Mouse (Mus musculus): Measurements from ENCODE around the gene Gm11569. TPM values are rescaled to one million over a fixed set of nuclear protein-coding genes. Genes with fewer than 3 reads are reported as not detected.
"Not testable (repeated sequence)": the region's sequence is repeated elsewhere in the genome, so short reads cannot be mapped to it uniquely, and the experiment has no call there.

The Gm11569 gene
- polyA plus RNA-seq (2014; fragmentation: Nextera tagmentation; extraction: Ambion mirVana), result not detected in 2 replicates

DNA sequence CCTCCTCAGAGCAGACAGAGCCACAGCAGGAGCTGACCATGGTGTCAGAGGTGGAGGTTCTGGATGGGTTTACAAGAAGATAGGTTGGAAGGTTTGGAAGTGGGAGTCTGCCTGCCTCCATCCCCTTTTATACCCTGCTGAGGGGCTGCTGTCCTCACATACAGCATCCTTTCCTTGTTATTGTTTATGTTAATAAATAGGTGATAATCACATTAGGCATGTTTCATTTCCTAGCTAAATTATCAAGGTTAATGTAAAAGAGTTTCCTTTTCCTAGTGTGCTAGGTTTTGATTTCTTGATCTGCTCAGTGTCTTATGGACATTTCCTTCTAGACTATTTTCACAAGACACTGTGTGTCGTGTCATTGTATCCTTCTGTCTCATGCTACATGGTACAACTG is at the start of gene Gm11569:
Gm11569 (minus strand) TSS at position 101 of the 400 bp plus-strand sequence.
- H3K9me3 ChIP-seq (ENCODE audit: control insufficient read depth, low read length); ATAC-seq (ENCODE audit: insufficient read depth, low FRiP score, low TSS enrichment); DNase-seq (ENCODE audit: low spot score); H3K4me1 ChIP-seq (ENCODE audit: control insufficient read depth, insufficient read depth, low read length); H3K4me3 ChIP-seq (ENCODE audit: low read depth, low read length); H3K27me3 ChIP-seq (ENCODE audit: control insufficient read depth, insufficient read depth, low read length); H3K9ac ChIP-seq (ENCODE audit: low read length); H3K27ac ChIP-seq (ENCODE audit: low read depth, low read length); H3K36me3 ChIP-seq (ENCODE audit: control insufficient read depth, insufficient read depth, low read length); H3K4me2 ChIP-seq (ENCODE audit: low read depth): not testable (repeated sequence)
- no CpG with 5 or more reads among the region's 1 CpGs for WGBS

DNA sequence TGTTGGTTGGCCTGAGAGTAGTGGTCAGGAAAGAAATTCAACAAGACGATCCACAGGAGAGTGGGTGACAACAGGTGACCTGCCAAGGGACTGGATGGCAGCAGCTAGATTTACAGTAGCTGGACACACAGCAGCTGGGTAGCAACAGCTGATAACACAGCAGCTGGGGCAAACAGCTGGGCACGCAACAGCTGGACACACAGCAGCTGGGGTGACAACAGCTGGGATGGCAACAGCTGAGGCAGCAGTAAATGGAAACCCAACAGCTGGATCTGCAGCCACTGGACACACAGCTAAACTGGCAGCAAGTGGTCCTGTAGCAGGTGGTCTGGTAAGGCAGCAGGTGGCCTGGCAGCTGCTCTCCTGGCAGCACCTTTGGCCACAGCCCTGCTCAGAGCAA is 48.0 kb upstream of the Gm11569 start:
- Histone ChIP-seq H3K27ac (ENCODE audit: low read depth, low read length) (no peak overlapping the region), H3K9me3 (ENCODE audit: control insufficient read depth, low read length) (no peaks in the 10 kb centered on the region), H3K4me1 (ENCODE audit: control insufficient read depth, insufficient read depth, low read length) (no peaks in the 10 kb centered on the region), H3K4me3 (ENCODE audit: low read depth, low read length) (no peak overlapping the region), H3K36me3 (ENCODE audit: control insufficient read depth, insufficient read depth, low read length) (no peaks in the 10 kb centered on the region), H3K27me3 (ENCODE audit: control insufficient read depth, insufficient read depth, low read length) (no peaks in the 10 kb centered on the region), H3K4me2 (ENCODE audit: low read depth) (no peak overlapping the region), H3K9ac (ENCODE audit: low read length) (no peak overlapping the region)
- no peak for ATAC-seq (ENCODE audit: insufficient read depth, low FRiP score, low TSS enrichment)
- WGBS, result 90% methylated on average over 2 of the region's 2 CpGs
- no peak for DNase-seq (ENCODE audit: low spot score)

DNA sequence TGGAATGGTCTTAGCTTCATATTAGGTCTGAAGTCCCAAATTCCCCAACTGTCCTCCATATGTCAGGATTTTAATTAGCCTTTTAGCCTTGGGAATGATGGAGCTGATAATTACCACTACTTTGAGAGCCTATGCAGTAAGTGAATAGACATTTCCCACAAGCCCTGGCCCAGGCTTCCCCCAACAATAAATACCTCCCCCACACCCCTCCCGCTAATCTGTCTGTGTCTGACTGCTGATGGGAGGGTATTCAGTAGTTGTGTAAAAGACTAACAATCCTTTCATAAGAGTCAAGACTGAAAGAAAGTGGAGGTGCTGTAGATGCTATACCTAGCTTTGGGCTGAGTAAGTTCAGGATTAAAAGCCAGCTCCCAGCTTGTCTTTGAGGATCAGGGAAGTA is 43.5 kb upstream of the Gm11569 start:
- Histone ChIP-seq H3K27me3 (ENCODE audit: control insufficient read depth, insufficient read depth, low read length) (no peaks in the 10 kb centered on the region), H3K4me2 (ENCODE audit: low read depth) (no peak overlapping the region), H3K4me3 (ENCODE audit: low read depth, low read length) (no peak overlapping the region), H3K9ac (ENCODE audit: low read length) (no peak overlapping the region), H3K36me3 (ENCODE audit: control insufficient read depth, insufficient read depth, low read length) (no peaks in the 10 kb centered on the region), H3K9me3 (ENCODE audit: control insufficient read depth, low read length) (no peaks in the 10 kb centered on the region), H3K27ac (ENCODE audit: low read depth, low read length) (no peak overlapping the region), H3K4me1 (ENCODE audit: control insufficient read depth, insufficient read depth, low read length) (no peaks in the 10 kb centered on the region)
- WGBS, result 61% methylated on average over 1 of the region's 1 CpGs
- DNase-seq (ENCODE audit: low spot score) (no peak), ATAC-seq (ENCODE audit: insufficient read depth, low FRiP score, low TSS enrichment) (no peak)

DNA sequence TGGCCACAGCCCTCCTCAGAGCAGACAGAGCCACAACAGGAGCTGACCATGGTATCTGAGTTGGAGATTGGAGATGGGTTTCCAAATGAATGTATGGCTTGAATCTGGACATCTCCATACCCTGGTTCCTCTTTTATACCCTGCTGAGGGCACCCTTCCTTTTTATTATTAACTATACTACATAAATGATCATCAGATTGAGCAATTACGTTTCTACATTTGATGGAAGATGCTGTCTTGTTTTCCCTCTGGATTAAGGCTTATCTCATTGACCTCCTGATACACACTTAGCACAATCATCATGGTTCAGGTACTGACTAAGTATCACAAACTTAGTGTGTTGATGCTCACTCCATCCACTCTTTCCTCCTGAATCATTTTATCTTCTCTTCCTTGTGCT is 39.2 kb upstream of the Gm11569 start, which contains the start of gene 2300003K06Rik:
2300003K06Rik (minus strand) TSS at position 101 of the 400 bp plus-strand sequence.
- no peak within 1 kb of the TSS for H3K27ac ChIP-seq (ENCODE audit: low read depth, low read length)
- no peak within 1 kb of the TSS for H3K4me2 ChIP-seq (ENCODE audit: low read depth)
- no peak within 1 kb of the TSS for H3K9ac ChIP-seq (ENCODE audit: low read length)
- no peaks in the 10 kb centered on the region for H3K36me3 ChIP-seq (ENCODE audit: control insufficient read depth, insufficient read depth, low read length)
- 75% methylated on average over 1 of the region's 1 CpGs for WGBS
- DNase-seq (ENCODE audit: low spot score) (no peak), ATAC-seq (ENCODE audit: insufficient read depth, low FRiP score, low TSS enrichment) (no peak)
- H3K9me3 ChIP-seq (ENCODE audit: control insufficient read depth, low read length), result no peaks in the 10 kb centered on the region
- H3K4me3 ChIP-seq (ENCODE audit: low read depth, low read length), result no peak within 1 kb of the TSS
- H3K27me3 ChIP-seq (ENCODE audit: control insufficient read depth, insufficient read depth, low read length), result no peaks in the 10 kb centered on the region
- H3K4me1 ChIP-seq (ENCODE audit: control insufficient read depth, insufficient read depth, low read length), result no peaks in the 10 kb centered on the region

DNA sequence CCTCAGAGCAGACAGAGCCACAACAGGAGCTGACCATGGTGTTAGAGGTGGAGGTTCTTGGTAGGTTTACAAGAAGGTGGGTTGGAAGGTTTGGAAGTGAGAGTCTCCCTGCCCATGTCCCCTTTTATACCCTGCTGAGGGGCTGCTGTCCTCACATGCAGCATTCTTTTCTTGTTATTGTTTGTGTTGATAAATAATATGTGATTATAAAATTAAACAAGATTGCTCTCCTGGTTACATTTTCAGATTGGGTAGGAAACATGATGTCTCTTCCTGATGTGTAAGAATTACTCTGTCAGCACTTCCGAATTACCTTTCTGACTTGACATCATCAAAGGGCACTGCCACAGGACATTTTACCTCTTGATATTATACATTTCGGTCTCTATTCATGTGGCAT is 16.8 kb upstream of the Gm11569 start, which contains the start of gene Gm11564:
Gm11564 (minus strand) TSS at position 101 of the 400 bp plus-strand sequence.
- not testable (repeated sequence) for H3K4me1 ChIP-seq (ENCODE audit: control insufficient read depth, insufficient read depth, low read length); H3K4me2 ChIP-seq (ENCODE audit: low read depth); H3K9ac ChIP-seq (ENCODE audit: low read length); H3K9me3 ChIP-seq (ENCODE audit: control insufficient read depth, low read length); H3K4me3 ChIP-seq (ENCODE audit: low read depth, low read length); H3K36me3 ChIP-seq (ENCODE audit: control insufficient read depth, insufficient read depth, low read length); H3K27me3 ChIP-seq (ENCODE audit: control insufficient read depth, insufficient read depth, low read length); DNase-seq (ENCODE audit: low spot score); H3K27ac ChIP-seq (ENCODE audit: low read depth, low read length); ATAC-seq (ENCODE audit: insufficient read depth, low FRiP score, low TSS enrichment)
- WGBS, result 94% methylated on average over 2 of the region's 2 CpGs

DNA sequence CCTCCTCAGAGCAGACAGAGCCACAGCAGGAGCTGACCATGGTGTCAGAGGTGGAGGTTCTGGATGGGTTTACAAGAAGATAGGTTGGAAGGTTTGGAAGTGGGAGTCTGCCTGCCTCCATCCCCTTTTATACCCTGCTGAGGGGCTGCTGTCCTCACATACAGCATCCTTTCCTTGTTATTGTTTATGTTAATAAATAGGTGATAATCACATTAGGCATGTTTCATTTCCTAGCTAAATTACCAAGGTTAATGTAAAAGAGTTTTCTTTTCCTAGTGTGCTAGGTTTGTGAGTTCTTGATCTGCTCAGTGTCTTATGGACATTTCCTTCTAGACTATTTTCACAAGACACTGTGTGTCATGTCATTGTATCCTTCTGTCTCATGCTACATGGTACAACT is 11.1 kb upstream of the Gm11569 start, which contains the start of gene Krtap4-13:
Krtap4-13 (minus strand) TSS at position 101 of the 400 bp plus-strand sequence.
- H3K4me3 ChIP-seq (ENCODE audit: low read depth, low read length); H3K4me1 ChIP-seq (ENCODE audit: control insufficient read depth, insufficient read depth, low read length); ATAC-seq (ENCODE audit: insufficient read depth, low FRiP score, low TSS enrichment); DNase-seq (ENCODE audit: low spot score); H3K4me2 ChIP-seq (ENCODE audit: low read depth); H3K36me3 ChIP-seq (ENCODE audit: control insufficient read depth, insufficient read depth, low read length); H3K9me3 ChIP-seq (ENCODE audit: control insufficient read depth, low read length); H3K27me3 ChIP-seq (ENCODE audit: control insufficient read depth, insufficient read depth, low read length); H3K9ac ChIP-seq (ENCODE audit: low read length); H3K27ac ChIP-seq (ENCODE audit: low read depth, low read length): not testable (repeated sequence)

- WGBS, result no CpG with 5 or more reads among the region's 1 CpGs
- not testable (repeated sequence) for H3K4me2 ChIP-seq (ENCODE audit: low read depth); H3K9ac ChIP-seq (ENCODE audit: low read length); H3K9me3 ChIP-seq (ENCODE audit: control insufficient read depth, low read length); H3K27ac ChIP-seq (ENCODE audit: low read depth, low read length); H3K4me3 ChIP-seq (ENCODE audit: low read depth, low read length); H3K4me1 ChIP-seq (ENCODE audit: control insufficient read depth, insufficient read depth, low read length); H3K36me3 ChIP-seq (ENCODE audit: control insufficient read depth, insufficient read depth, low read length); DNase-seq (ENCODE audit: low spot score); H3K27me3 ChIP-seq (ENCODE audit: control insufficient read depth, insufficient read depth, low read length); ATAC-seq (ENCODE audit: insufficient read depth, low FRiP score, low TSS enrichment)
Measured at GRCm38 (mm10) chr11:99804346-99804745, 5.6 kb upstream of the Gm11569 start, which contains the start of gene Gm11554. Gene Gm11554, minus strand, starts transcription at chr11:99804446.

- Histone ChIP-seq H3K4me1 (ENCODE audit: control insufficient read depth, insufficient read depth, low read length) (no peaks in the 10 kb centered on the region), H3K27ac (ENCODE audit: low read depth, low read length) (no peak within 1 kb of the TSS), H3K9ac (ENCODE audit: low read length) (no peak within 1 kb of the TSS), H3K4me3 (ENCODE audit: low read depth, low read length) (no peak within 1 kb of the TSS), H3K27me3 (ENCODE audit: control insufficient read depth, insufficient read depth, low read length) (no peaks in the 10 kb centered on the region), H3K9me3 (ENCODE audit: control insufficient read depth, low read length) (no peaks in the 10 kb centered on the region), H3K36me3 (ENCODE audit: control insufficient read depth, insufficient read depth, low read length) (no peaks in the 10 kb centered on the region), H3K4me2 (ENCODE audit: low read depth) (no peak within 1 kb of the TSS)
- WGBS, result 82% methylated on average over 2 of the region's 2 CpGs
- ATAC-seq (ENCODE audit: insufficient read depth, low FRiP score, low TSS enrichment) (no peak), DNase-seq (ENCODE audit: low spot score) (no peak)
Measured at GRCm38 (mm10) chr11:99793367-99793766, 5.4 kb downstream of the Gm11569 start, which contains the start of gene Gm11596. Gene Gm11596, minus strand, starts transcription at chr11:99793467.

GRCm38 (mm10) chr11:99784900-99785299 is 13.8 kb downstream of the Gm11569 start, which contains the start of gene Krtap4-9:
Gene Krtap4-9, plus strand, starts transcription at chr11:99785200.
- not testable (repeated sequence) for H3K4me1 ChIP-seq (ENCODE audit: control insufficient read depth, insufficient read depth, low read length); H3K27me3 ChIP-seq (ENCODE audit: control insufficient read depth, insufficient read depth, low read length); H3K36me3 ChIP-seq (ENCODE audit: control insufficient read depth, insufficient read depth, low read length); H3K4me2 ChIP-seq (ENCODE audit: low read depth); H3K4me3 ChIP-seq (ENCODE audit: low read depth, low read length); DNase-seq (ENCODE audit: low spot score); ATAC-seq (ENCODE audit: insufficient read depth, low FRiP score, low TSS enrichment); H3K9ac ChIP-seq (ENCODE audit: low read length); H3K9me3 ChIP-seq (ENCODE audit: control insufficient read depth, low read length); H3K27ac ChIP-seq (ENCODE audit: low read depth, low read length)

All from neural tube, embryonic 11.5 days (tissue).